Mouse (Mus musculus) monocyte, adult 5-6 weeks (primary cell): ENCODE results near the gene Mthfs. TPM values are rescaled to one million over a fixed set of nuclear protein-coding genes. Genes with fewer than 3 reads are reported as not detected.
A peak's percentile ranks its signal among the peaks of the same experiment; 100 is the strongest.
"Not testable (repeated sequence)": the region's sequence is repeated elsewhere in the genome, so short reads cannot be mapped to it uniquely, and the experiment has no call there.

ENCODE experiments used
- ATAC-seq: fragments of 153-309, 156-312 bp; replicated peaks from 2 replicates; pipeline ENCODE4 v1.8.0; 2017; ENCODE audit warnings: mild to moderate bottlenecking; ENCODE audit not compliant: low TSS enrichment, insufficient number of reproducible peaks, severe bottlenecking, poor library complexity, low FRiP score
- total RNA-seq: library from RNA; stranded (forward); fragments of 200-1000, 200-491, 200-594 nt; gene quantifications from 3 replicates; pipeline ENCODE4 v1.2.3, GENCODE M21; 2017

The Mthfs gene
- total RNA-seq: 53.0 to 88.2 TPM (median 78.6 TPM) in 3 replicates

DNA sequence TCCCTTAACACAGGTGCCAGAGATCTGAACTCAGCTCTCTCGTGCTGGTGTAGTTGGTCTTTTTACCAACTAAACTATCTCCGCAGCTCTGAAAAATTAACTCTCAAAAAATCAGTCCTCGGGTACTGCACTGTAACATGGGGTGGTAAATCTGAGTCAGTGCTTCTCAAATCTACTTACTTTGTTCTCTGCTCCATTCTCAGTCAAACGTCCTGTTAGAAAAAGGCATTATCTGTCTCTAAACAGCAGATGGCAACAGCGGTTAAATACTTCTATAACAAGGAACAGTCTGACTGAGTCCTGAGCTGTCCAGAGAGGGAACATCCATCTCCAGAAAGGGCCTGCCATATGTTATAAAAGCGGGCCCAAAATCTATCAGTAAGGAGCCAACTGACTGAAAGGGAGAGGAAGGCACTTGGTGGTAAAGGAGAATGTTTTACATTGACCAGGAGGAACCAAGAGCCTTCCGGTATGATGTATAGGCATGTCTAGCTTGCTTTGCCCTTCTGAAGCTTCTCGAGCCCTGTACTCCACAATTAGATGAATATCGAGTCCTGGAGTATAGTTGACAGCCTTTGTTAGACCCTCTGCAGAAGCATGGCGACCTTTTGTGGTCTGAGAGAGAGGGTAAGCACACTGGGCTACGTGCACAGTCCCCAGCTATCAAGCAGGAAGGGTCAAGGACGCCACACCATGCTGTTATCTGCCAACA is at the start of gene Mthfs:
Mthfs (plus strand) TSS at position 324 of the 712 bp plus-strand sequence.
- peak; percentile 50 for ATAC-seq

DNA sequence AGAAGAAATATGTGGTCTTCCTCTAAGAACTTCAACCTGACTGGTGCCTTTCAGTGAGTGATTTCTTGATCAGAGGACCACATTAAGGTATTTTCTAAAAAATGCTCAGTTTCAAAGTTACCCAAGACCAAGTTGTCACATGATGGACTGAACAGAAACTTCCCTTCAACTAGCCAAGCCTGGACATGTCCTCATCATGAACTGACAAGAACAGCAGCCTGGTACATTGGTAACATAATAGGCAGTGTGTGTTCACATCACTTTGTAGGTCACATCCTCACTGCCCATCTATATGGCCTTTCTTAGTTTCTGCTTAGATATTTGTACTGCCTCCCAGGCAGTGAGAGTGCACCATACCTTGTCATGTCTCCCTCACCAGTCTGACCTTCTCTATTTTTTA is 37.9 kb upstream of the Mthfs start:
- not testable (repeated sequence) for ATAC-seq

DNA sequence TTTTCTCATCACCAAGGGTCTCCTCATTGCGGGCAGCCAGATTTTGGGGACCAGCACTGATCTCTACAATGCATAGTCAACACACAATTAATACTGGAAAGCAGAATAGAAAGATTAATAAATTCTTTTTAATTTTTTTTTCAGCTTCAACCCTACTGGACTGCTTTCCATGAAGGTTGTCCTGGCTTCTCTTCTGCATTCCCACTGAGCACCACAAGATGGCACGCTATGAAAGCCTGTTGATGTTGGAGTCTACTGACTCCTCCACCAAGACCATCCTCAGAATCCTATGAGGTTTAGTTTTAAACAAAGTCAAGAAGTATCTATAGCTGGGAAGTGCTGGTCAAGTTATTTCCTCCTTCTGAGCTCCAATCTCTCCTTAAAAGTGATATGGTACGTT is 31.6 kb upstream of the Mthfs start:
- ATAC-seq: 0 out of 2 replicates have a peak, but pooled peaks have one; percentile 67

DNA sequence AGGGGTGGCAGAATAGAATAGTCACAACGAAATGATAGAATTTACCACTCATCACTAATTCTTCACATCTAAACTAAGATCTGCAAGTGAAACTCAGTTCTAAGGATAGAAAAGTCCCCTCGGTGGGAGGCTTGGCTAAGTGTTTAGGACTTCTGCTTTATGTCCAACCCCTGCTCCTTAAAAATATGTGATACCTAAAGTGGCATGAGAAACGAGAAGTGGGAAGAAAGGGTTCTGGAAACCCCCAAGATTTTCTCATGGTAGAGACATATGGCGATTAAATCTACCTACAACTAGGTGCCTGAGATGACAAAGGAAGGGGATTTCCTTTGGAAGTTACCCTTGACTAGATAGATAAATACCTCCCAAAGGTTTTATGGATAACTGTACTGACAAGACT is 31.0 kb upstream of the Mthfs start:
- ATAC-seq: peak; percentile 51; the same call in 1 of the 2 replicates

DNA sequence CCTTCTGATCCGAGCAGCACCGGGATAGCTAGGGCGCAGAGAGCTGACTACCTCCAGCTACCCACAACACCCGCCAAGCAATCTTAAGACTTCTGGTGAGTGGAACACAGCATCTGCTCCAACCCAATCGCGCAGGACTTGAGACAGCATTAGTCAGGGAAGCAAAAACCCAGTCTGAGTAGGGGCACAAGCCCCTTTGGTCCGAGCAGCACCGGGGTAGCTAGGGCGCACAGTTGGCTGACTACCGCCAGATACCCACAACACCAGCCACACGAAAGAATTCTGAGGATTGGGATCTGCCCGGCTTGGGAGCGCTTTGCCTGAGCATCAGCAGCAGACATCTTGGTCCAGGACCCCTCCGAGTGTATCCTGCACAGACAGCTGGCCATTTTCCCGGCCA is 23.5 kb upstream of the Mthfs start:
- ATAC-seq: not testable (repeated sequence)

DNA sequence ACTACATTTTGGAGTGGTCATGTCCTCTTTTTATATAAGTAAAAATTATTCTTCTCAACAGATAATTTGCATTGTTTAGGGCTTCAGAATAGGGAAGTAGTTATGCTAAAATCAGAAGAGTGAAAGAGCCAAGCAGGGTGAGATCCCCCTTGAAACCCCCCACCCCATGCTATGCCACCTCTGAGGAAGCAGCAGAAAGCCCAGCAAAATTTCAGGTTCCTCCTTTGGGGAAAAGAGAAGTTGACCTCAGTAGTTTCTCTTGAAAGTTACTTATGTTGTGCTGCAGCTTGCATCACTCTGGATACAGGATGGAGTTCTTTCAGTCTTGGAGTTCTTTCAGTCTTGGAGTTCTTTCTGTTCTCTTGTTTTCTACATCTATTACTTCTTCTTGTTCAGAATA is 15.0 kb upstream of the Mthfs start:
- peak; percentile 57 for ATAC-seq

DNA sequence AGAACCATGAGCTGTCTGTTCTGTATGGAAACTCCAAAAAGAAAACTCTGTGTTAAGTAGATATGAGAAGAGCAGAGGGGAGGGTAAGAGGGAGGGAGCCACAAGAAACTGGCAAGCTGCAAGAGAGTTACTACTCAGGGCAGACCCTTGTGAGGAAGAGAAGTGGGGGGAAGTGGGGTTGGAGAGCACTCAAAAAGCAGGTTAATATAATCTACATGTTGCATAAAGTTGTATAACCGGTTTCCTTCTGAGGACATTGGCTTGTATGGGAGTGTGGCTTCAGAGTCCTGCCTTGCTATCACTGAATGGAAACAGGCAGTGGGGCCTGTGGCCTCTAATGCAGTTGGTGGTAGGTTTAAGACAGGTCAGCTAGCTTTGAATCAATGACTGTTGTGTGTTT is 13.0 kb upstream of the Mthfs start:
- not testable (repeated sequence) for ATAC-seq

DNA sequence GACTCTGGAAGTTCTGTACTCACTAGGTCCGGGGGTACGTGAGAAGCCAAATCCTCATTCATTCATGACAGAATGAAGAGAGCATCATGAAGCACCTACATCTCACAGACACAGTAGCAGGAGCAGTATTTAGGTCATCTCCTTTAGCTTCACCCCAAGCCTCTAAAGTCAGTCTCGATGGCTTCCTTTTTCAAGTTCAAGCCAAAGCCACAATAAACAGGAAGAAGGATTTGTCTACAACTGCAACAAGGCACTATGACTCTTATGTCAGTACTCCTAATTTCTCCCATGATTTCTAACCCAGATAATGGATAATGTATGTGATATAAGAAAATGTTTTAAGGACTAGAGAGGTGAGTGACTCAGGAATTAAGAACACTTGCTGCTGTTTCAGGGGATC is 12.1 kb upstream of the Mthfs start:
- peak; percentile 51 for ATAC-seq

DNA sequence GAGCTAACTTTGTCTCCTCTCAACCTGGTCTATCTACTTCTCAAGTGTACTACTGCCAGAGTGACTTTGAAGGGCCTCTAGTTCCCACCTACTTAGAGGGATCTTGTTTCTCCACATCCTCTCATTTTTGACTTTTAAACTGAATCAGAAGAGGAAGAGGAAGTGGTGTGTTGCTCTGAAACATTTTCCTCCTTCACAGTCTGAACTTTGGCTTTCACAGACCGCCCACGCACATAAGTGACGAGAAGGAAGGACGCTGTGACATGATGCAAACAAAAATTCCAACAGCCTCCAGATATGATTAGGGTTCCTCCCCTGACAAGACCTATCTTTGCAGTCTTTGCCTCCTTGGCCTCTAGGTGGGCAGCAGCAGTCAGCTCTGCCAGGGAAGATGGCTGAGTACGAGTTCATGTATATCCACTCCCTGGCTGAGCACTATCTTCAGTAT is 11.5 kb upstream of the Mthfs start, which contains the start of the genes Bcl2a1b and Gm29094:
Bcl2a1b (plus strand) TSS at position 241 of the 448 bp plus-strand sequence.
Gm29094 (plus strand) TSS at position 411 of the 448 bp plus-strand sequence.
- ATAC-seq: peak; percentile 83

DNA sequence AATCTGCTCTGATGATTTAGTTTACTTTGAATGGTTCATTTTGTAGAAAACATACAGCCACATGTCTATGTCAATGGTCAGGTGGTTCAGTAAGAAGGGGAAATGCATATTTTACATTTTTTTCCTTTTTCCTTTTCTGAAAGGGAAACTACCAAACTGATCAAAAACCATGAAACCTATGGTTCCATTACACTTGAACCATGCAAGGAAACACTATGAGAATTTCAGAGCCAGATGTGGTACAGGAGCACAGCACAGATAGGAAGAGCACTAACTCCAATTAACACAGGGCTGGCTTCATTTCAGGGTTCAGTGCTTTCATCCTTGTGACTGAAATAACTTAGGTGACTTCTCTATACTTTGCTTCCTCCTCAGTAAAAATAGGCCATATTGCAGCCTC is 8.2 kb upstream of the Mthfs start:
- ATAC-seq: 0 out of 2 replicates have a peak, but pooled peaks have one; percentile 10

DNA sequence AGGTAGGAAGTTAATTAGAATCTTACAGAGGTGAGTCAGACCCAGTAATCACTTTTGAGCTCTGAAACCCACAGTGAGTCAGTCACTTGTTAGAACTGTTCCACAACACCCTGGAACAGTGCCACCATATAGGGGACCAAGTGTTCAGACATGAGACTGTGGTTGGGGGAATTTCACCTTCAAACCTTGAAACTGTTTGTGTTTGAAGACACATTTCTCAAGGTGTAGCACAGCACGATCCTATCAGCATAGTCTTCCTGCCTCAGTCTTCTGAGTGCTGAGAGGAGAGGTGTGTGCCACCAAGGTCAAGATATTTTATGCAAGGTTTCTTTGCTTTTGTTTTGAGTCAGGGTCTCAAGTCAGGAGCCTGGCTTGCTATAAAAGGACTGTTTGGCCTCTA is 1.5 kb upstream of the Mthfs start:
- not testable (repeated sequence) for ATAC-seq

DNA sequence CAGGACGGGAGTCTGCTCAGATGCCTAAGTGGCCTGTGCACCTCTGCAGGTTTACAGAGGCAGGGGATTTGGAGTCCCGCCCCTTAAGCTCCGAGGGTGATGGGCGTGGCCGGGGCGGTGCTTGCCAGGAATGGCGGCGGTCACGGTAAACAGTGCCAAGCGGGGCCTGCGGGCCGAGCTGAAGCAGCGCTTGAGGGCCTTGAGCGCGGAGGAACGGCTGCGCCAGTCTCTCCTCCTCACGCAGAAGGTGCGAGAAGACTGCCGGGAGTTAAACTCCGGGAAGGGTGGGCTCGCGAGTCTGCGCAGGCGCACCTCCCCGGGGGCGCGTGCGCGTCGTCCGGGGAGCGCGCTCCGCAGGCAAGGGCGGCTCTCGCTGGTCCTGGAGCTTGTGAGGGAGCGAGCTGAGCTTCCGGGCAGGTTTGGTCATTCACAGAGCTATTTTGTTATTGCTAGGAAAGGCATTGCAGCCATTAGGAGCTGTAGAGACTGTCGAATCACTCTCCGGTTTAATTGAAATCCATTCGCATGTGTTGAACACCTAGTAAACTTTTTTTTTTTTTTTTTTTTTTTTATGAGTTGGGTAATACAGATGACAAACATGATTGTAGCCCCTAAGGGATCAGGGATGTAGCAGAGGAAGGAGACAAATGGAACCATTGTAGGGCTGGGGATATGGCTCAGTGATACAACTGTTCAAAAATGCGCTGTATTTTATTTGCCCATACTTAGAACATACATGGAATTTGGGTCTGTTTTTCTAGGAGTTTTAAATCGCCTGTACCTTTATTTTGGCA is 786 bp downstream of the Mthfs start:
- peak; percentile 85 for ATAC-seq

DNA sequence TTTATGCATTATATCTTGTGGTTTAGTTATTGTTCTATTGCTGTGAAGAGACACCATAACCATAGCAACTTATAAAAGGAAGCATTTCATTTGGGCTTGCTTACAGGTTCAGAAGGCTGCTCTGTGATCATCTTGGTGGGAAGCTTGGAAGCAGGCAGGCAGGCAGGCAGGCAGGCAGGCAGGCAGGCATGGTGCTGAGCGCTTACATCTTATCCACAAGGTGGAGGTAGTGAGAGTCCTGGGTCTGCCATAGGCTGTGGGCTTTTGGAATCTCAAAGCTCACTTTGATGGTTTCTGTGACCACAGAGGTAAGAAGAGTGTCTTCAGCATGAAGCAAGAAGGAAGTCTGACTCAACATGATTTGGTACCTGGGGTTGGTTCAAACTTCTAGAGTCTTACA is 2.0 kb downstream of the Mthfs start:
- ATAC-seq: peak; percentile 48

DNA sequence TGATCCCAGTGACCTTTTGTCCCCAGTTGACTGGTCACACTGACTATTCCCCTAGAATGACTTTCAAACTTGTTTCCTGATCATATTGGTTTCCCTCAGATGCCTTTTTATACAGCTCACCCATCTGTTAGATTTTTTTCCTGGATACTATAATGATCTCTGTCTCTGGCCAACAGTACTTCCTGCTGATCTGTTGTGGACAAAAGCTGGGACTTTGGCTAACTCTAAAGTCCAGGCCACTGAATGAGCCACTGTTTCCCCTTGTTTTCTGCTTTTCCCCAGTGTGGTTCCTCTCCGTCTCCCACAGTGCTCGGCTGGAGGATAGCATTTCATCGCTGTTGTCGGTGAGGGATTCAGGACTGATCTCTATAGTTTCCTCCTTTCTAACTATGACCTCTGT is 7.7 kb downstream of the Mthfs start:
- ATAC-seq: not testable (repeated sequence)

DNA sequence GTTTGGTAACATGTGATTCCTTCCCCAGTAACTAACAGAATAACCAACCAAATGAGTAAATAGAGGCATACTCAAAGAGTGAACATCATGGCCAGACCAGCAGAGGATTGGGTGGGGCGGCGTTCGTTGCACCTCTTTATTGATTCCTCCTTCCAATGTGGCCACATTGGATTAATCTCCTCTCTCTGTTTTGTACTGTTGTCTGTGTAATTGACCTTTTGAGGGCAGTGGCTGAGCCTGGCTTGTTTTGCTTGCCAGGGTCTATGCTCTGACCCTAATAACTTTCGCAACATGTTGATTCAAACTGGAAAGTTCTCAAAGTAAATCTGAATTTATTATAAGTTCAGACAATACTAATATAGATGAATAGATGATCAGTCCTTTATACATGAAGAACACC is 9.2 kb downstream of the Mthfs start:
- not testable (repeated sequence) for ATAC-seq

DNA sequence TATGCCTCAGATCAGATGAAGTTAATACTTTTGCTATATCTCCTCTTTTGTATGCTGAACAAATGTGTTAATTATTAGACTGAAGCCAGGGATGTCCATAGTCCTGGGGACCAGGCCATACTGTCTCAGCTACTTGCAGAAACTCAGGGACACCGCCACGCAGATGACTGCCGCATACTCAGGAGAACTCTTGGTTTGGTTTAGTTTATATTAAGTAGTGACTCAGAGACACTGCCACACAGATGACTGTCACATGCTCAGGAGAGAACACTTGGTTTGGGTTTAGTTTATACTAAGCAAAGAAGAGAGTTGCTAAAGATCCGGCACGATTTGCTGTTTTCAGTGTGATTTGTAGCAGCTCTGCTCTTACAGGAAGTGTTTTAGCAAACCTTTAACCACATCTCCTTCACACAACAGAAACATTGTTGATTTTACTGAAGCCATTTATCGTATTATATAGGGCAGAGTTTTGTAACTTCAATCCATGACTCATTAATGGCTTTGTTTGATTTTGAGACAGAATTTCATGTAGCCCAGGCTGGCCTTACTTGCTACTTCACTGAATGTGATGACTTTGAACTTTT is 10.3 kb downstream of the Mthfs start:
- not testable (repeated sequence) for ATAC-seq

DNA sequence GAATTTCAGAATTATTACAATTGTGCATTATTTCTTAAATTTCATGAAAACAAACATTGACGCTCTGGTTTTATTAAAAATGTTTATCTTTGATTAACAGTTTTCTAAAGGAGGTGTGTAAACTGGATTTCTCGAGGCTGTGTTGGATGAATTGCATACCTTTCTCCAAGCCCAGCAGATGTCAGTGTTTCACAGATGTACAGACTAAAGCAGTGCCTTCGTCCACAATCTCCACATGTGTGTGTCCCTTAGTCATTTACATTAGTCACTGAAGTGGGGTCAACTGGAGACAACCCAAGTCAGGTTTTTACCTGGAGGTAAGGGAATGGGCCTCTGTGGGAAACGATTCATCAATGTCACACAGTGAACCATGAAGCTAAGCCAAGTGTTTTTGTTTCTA is 15.6 kb downstream of the Mthfs start:
- no peak for ATAC-seq

DNA sequence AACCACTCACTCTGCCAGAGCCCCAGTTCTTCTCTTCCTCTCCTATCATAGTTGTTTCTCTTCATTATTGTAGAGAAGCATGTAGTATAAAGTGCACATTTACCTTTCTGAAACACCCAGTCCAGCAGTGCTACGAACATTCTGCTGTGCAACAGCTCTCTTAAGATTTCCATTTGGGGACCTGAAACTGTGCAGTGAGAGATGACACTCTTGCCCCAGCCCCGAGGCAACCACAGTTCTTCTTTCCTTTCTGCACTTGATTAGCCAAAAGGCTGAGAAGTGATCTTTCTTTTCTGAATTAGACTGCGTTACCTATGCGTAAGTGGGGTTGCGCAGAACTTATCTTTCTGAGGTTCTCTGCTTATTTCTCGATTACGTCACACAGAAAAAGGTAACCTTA is 17.6 kb downstream of the Mthfs start:
- ATAC-seq: no peak

DNA sequence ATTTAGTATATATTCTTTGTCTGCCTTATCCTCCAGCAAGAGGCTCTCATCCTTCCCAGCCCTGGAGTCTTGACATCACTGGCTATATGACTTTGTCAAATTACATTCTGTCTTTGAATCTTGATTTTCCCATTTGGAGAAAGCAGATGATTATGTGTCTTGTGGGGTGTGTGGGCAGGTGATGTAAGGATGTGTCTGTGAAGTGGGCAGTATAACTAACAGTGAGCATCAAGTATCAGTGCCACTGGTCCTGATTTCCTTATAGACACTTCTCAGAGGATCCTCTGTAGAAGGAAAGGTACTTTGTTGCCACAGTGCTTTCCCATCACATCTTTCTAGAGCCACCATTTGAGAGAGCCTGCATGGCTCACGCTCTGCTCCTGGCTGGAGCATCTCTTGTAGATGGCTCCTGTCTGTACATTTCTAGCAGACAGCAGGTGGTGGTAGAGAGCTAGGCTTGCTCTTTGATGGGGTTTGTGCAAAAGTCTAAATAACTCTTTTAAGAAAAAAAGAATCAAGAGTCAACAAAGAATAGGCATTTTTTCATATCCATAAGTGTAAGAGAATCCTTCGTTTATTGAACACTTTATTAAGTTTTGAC is 20.5 kb downstream of the Mthfs start:
- not testable (repeated sequence) for ATAC-seq
